Mouse (Mus musculus) forebrain, embryonic 15.5 days (tissue): Measurements from ENCODE around the gene Gm27179. TPM values are rescaled to one million over a fixed set of nuclear protein-coding genes. Genes with fewer than 3 reads are reported as not detected.
A peak's percentile ranks its signal among the peaks of the same experiment; 100 is the strongest.
"Not testable (repeated sequence)": the region's sequence is repeated elsewhere in the genome, so short reads cannot be mapped to it uniquely, and the experiment has no call there.

Experiments used
- ATAC-seq: fragments of 200-750 bp; cut with Nextera tagmentation; replicated peaks from 2 replicates; pipeline ENCODE4 v1.8.0; 2017; ENCODE audit warnings: mild to moderate bottlenecking, moderate TSS enrichment, moderate library complexity
- H3K27ac ChIP-seq: fragments of 300-500 bp; sonication (generic); replicated peaks from 2 replicates; pipeline ENCODE4 v1.5.1; 2015; ENCODE audit warnings: mild to moderate bottlenecking, inconsistent platforms
- H3K27me3 ChIP-seq: fragments of 300-500 bp; sonication (generic); 2 replicates; pipeline ENCODE4 v1.6.1; 2015; ENCODE audit warnings: inconsistent platforms
- H3K36me3 ChIP-seq: fragments of 300-500 bp; sonication (generic); 2 replicates; pipeline ENCODE4 v1.6.1; 2015; ENCODE audit warnings: mild to moderate bottlenecking, inconsistent platforms
- H3K4me1 ChIP-seq: fragments of 300-500 bp; sonication (generic); 2 replicates; pipeline ENCODE4 v1.6.1; 2015; ENCODE audit warnings: inconsistent platforms
- H3K4me2 ChIP-seq: fragments of 300-500 bp; sonication (generic); replicated peaks from 2 replicates; pipeline ENCODE4 v1.6.1; 2015; ENCODE audit warnings: mild to moderate bottlenecking, inconsistent platforms
- H3K4me3 ChIP-seq: fragments of 300-500 bp; sonication (generic); 2 replicates; pipeline ENCODE4 v1.5.1; 2015; ENCODE audit warnings: mild to moderate bottlenecking, inconsistent platforms
- H3K9ac ChIP-seq: fragments of 300-500 bp; sonication (generic); replicated peaks from 2 replicates; pipeline ENCODE4 v1.6.1; 2015; ENCODE audit warnings: mild to moderate bottlenecking, inconsistent platforms
- H3K9me3 ChIP-seq: fragments of 300-500 bp; sonication (generic); 2 replicates; pipeline ENCODE4 v1.6.1; 2016; ENCODE audit warnings: inconsistent platforms
- WGBS: fragments of 180-500 bp; shearing (Covaris S2); methylation state at CpG from one replicate; pipeline ENCODE4 v1.1.7; 2015; ENCODE audit warnings: mixed read lengths; 5-methylcytosine and 5-hydroxymethylcytosine counted together
- polyA plus RNA-seq: library from polyadenylated mRNA; unstranded; fragments of >200 nt; fragmentation: Nextera tagmentation; extraction: Ambion mirVana; gene quantifications from 2 replicates; pipeline ENCODE4 v1.2.1, GENCODE M21; 2015

The Gm27179 gene
- polyA plus RNA-seq, 1 experiment from 2014 or later = not detected

- not testable (repeated sequence) for H3K4me3 ChIP-seq, H3K27ac ChIP-seq, ATAC-seq, H3K9ac ChIP-seq, H3K4me2 ChIP-seq, H3K36me3 ChIP-seq, H3K27me3 ChIP-seq, H3K9me3 ChIP-seq, H3K4me1 ChIP-seq
- no CpG with 5 or more reads among the region's 1 CpGs for WGBS
Observed at GRCm38 (mm10) chr14:69507000-69507399, 5.3 kb downstream of the Gm27179 start.

GRCm38 (mm10) chr14:69503174-69503573, 9.2 kb downstream of the Gm27179 start, which contains the start of gene Gm16867:
Gene Gm16867 (minus strand): TSS chr14:69503362.
- not testable (repeated sequence) for H3K4me3 ChIP-seq, H3K9me3 ChIP-seq, H3K4me2 ChIP-seq, H3K36me3 ChIP-seq, H3K27ac ChIP-seq, H3K9ac ChIP-seq, H3K4me1 ChIP-seq, H3K27me3 ChIP-seq
- ATAC-seq = peak; percentile 99
- no CpG with 5 or more reads among the region's 29 CpGs for WGBS

- peak; percentile 73 for ATAC-seq
- not testable (repeated sequence) for H3K9me3 ChIP-seq, H3K9ac ChIP-seq, H3K4me1 ChIP-seq, H3K27me3 ChIP-seq, H3K27ac ChIP-seq, H3K4me2 ChIP-seq, H3K36me3 ChIP-seq, H3K4me3 ChIP-seq
- no CpG with 5 or more reads among the region's 73 CpGs for WGBS
Observed at GRCm38 (mm10) chr14:69502440-69503150, 9.8 kb downstream of the Gm27179 start.

- H3K27ac ChIP-seq, H3K27me3 ChIP-seq, H3K4me1 ChIP-seq, ATAC-seq, H3K9me3 ChIP-seq, H3K36me3 ChIP-seq, H3K4me2 ChIP-seq, H3K4me3 ChIP-seq, H3K9ac ChIP-seq: not testable (repeated sequence)
Observed at GRCm38 (mm10) chr14:69496259-69496658, 16.1 kb downstream of the Gm27179 start.

- not testable (repeated sequence) for H3K4me2 ChIP-seq, ATAC-seq, H3K27ac ChIP-seq, H3K9me3 ChIP-seq, H3K9ac ChIP-seq, H3K27me3 ChIP-seq, H3K4me1 ChIP-seq, H3K36me3 ChIP-seq, H3K4me3 ChIP-seq
- WGBS = no CpG with 5 or more reads among the region's 2 CpGs
Observed at GRCm38 (mm10) chr14:69494946-69495345, 17.4 kb downstream of the Gm27179 start.

GRCm38 (mm10) chr14:69494522-69494921, 17.8 kb downstream of the Gm27179 start:
- not testable (repeated sequence) for H3K4me3 ChIP-seq, H3K4me2 ChIP-seq, H3K27ac ChIP-seq, ATAC-seq, H3K9ac ChIP-seq, H3K36me3 ChIP-seq, H3K4me1 ChIP-seq, H3K9me3 ChIP-seq, H3K27me3 ChIP-seq
- no CpG with 5 or more reads among the region's 3 CpGs for WGBS

- H3K4me1 ChIP-seq, H3K27me3 ChIP-seq, H3K9me3 ChIP-seq, H3K27ac ChIP-seq, H3K36me3 ChIP-seq, H3K4me2 ChIP-seq, ATAC-seq, H3K9ac ChIP-seq, H3K4me3 ChIP-seq: not testable (repeated sequence)
- no CpG with 5 or more reads among the region's 10 CpGs for WGBS
Observed at GRCm38 (mm10) chr14:69488001-69488400, 24.3 kb downstream of the Gm27179 start.

GRCm38 (mm10) chr14:69485466-69486135, 26.7 kb downstream of the Gm27179 start:
- not testable (repeated sequence) for ATAC-seq, H3K36me3 ChIP-seq, H3K9me3 ChIP-seq, H3K27ac ChIP-seq, H3K4me1 ChIP-seq, H3K27me3 ChIP-seq, H3K4me3 ChIP-seq, H3K9ac ChIP-seq, H3K4me2 ChIP-seq
- no CpG with 5 or more reads among the region's 18 CpGs for WGBS

- no CpG with 5 or more reads among the region's 11 CpGs for WGBS
- not testable (repeated sequence) for H3K4me3 ChIP-seq, H3K9ac ChIP-seq, ATAC-seq, H3K36me3 ChIP-seq, H3K27ac ChIP-seq, H3K4me2 ChIP-seq, H3K4me1 ChIP-seq, H3K27me3 ChIP-seq, H3K9me3 ChIP-seq
Observed at GRCm38 (mm10) chr14:69473941-69474646, 38.3 kb downstream of the Gm27179 start.

- not testable (repeated sequence) for H3K27ac ChIP-seq, H3K27me3 ChIP-seq, H3K4me2 ChIP-seq, H3K9me3 ChIP-seq, H3K36me3 ChIP-seq, H3K4me1 ChIP-seq, H3K9ac ChIP-seq, H3K4me3 ChIP-seq, ATAC-seq
- WGBS = no CpG with 5 or more reads among the region's 2 CpGs
Observed at GRCm38 (mm10) chr14:69473322-69473721, 39.0 kb downstream of the Gm27179 start.

GRCm38 (mm10) chr14:69470122-69470708, 42.1 kb downstream of the Gm27179 start:
- not testable (repeated sequence) for H3K4me3 ChIP-seq
- WGBS = no CpG with 5 or more reads among the region's 8 CpGs

GRCm38 (mm10) chr14:69467612-69468366, 44.6 kb downstream of the Gm27179 start:
- WGBS = no CpG with 5 or more reads among the region's 17 CpGs
- not testable (repeated sequence) for H3K9me3 ChIP-seq, H3K27ac ChIP-seq, H3K4me3 ChIP-seq, H3K4me2 ChIP-seq, H3K36me3 ChIP-seq, H3K4me1 ChIP-seq, H3K27me3 ChIP-seq, H3K9ac ChIP-seq, ATAC-seq

More at GRCm38 (mm10) chr14:69470122-69470708, 42.1 kb downstream of the Gm27179 start:
- not testable (repeated sequence) for ATAC-seq, H3K36me3 ChIP-seq, H3K27me3 ChIP-seq, H3K4me1 ChIP-seq, H3K27ac ChIP-seq, H3K9ac ChIP-seq, H3K9me3 ChIP-seq, H3K4me2 ChIP-seq
